Mouse (Mus musculus): ENCODE measurements at regions not wholly inside any gene's neighbourhood (a gene's known extent, or its start where the extent isn't known, plus 50 kb on each side); places are given as distances from the start of the nearest gene placed in this dataset.

- intact Hi-C loops (cut with DNase I) = no loop called here
Measured at GRCm38 (mm10) chr12:14591631-14592030, 439.8 kb upstream of the Fam84a start.

GRCm38 (mm10) chr12:14574258-14574657 lies 422.4 kb upstream of the Fam84a start:
- DNase-seq (ENCODE audit: low spot score in 2 of 2) = no peak
- intact Hi-C loops (cut with DNase I) = no loop called here

More at GRCm38 (mm10) chr12:14591631-14592030, 439.8 kb upstream of the Fam84a start:
- no peak for DNase-seq (ENCODE audit: low spot score in 2 of 2)

GRCm38 (mm10) chr12:14564951-14565350 lies 413.1 kb upstream of the Fam84a start:
- intact Hi-C loops (cut with DNase I) = no loop called here
- no peak for DNase-seq (ENCODE audit: low spot score in 2 of 2)

GRCm38 (mm10) chr12:14552121-14552520 lies 400.3 kb upstream of the Fam84a start:
- no peak for DNase-seq (ENCODE audit: low spot score in 2 of 2)
- intact Hi-C loops (cut with DNase I) = no loop called here

- intact Hi-C loops (cut with DNase I) = no loop called here
- no peak for DNase-seq (ENCODE audit: low spot score in 2 of 2)
Measured at GRCm38 (mm10) chr12:14549271-14549670, 397.4 kb upstream of the Fam84a start.

GRCm38 (mm10) chr12:14521773-14522172 lies 369.9 kb upstream of the Fam84a start:
- DNase-seq (ENCODE audit: low spot score in 2 of 2) = no peak
- intact Hi-C loops (cut with DNase I) = no loop called here

GRCm38 (mm10) chr12:14515588-14515987 lies 363.7 kb upstream of the Fam84a start:
- intact Hi-C loops (cut with DNase I) = no loop called here
- peak; percentile 12 to 33 for DNase-seq (ENCODE audit: low spot score in 2 of 2)
